Mouse (Mus musculus) gastrocnemius, adult 8-10 months (tissue): ENCODE data around the gene Gm4881. TPM values are rescaled to one million over a fixed set of nuclear protein-coding genes. Genes with fewer than 3 reads are reported as not detected.

ENCODE experiments used
- microRNA-seq: library from miRNA; unstranded; fragments of <30 nt; microRNA quantifications from one replicate; pipeline ENCODE4 v1.2.0, GENCODE M21; 2022
- total RNA-seq, 4 experiments: library from RNA; stranded (reverse); gene quantifications; 2 replicates each; pipeline ENCODE4 v1.2.4; 2022

Gm4881 gene
- total RNA-seq, 4 experiments from 2014 or later: not detected

Small RNA genes within 50 kb of the gene (microRNA-seq; reads per million reads assigned to microRNA genes)
- gene Mir7046 (not detected), gene Mir7047 (not detected)

Other genes with a start within 250 kb of the Gm4881 start
- gene BC049730, start 235.3 kb downstream of the Gm4881 start, total RNA-seq: not detected
- not detected for gene Gm4763, start 217.6 kb downstream of the Gm4881 start, total RNA-seq
- gene Cd177, start 184.2 kb downstream of the Gm4881 start, total RNA-seq: not detected
- gene Ceacam10, start 167.3 kb downstream of the Gm4881 start, total RNA-seq: not detected
- not detected for gene Gm9844, start 82.3 kb downstream of the Gm4881 start, total RNA-seq
- gene Lypd4, start 74.6 kb downstream of the Gm4881 start, total RNA-seq: not detected
- not detected for gene Dmrtc2, start 74.4 kb downstream of the Gm4881 start, total RNA-seq
- gene Rps19, start 60.1 kb downstream of the Gm4881 start, total RNA-seq: 100 to 1,000 TPM; 382 to 444 (median 398) TPM
- under 1 TPM in 2 of 4 experiments, not detected in 2; 0.17 to 0.19 TPM for gene Cd79a, start 47.1 kb downstream of the Gm4881 start, total RNA-seq
- 10 to 100 TPM; 19.1 to 25.5 (median 22.5) TPM for gene Arhgef1, start 41.6 kb downstream of the Gm4881 start, total RNA-seq
- 100 to 1,000 TPM; 255 to 297 (median 267) TPM for gene Rabac1, start 28.3 kb upstream of the Gm4881 start, total RNA-seq
- gene Atp1a3, start 61.5 kb upstream of the Gm4881 start, total RNA-seq: under 1 TPM; 0.25 to 0.58 (median 0.46) TPM
- 1 to 10 TPM; 1.3 to 3.2 (median 2.2) TPM for gene Grik5, start 127.9 kb upstream of the Gm4881 start, total RNA-seq
- gene Zfp574, start 128.1 kb upstream of the Gm4881 start, total RNA-seq: 1 to 10 TPM; 6.5 to 9.3 (median 9.0) TPM
- under 1 TPM in 2 of 4 experiments, not detected in 2; 0.02 to 0.24 TPM for gene Pou2f2, start 235.2 kb upstream of the Gm4881 start, total RNA-seq